Mouse (Mus musculus): ENCODE measurements around the gene Tent4b.

DNA sequence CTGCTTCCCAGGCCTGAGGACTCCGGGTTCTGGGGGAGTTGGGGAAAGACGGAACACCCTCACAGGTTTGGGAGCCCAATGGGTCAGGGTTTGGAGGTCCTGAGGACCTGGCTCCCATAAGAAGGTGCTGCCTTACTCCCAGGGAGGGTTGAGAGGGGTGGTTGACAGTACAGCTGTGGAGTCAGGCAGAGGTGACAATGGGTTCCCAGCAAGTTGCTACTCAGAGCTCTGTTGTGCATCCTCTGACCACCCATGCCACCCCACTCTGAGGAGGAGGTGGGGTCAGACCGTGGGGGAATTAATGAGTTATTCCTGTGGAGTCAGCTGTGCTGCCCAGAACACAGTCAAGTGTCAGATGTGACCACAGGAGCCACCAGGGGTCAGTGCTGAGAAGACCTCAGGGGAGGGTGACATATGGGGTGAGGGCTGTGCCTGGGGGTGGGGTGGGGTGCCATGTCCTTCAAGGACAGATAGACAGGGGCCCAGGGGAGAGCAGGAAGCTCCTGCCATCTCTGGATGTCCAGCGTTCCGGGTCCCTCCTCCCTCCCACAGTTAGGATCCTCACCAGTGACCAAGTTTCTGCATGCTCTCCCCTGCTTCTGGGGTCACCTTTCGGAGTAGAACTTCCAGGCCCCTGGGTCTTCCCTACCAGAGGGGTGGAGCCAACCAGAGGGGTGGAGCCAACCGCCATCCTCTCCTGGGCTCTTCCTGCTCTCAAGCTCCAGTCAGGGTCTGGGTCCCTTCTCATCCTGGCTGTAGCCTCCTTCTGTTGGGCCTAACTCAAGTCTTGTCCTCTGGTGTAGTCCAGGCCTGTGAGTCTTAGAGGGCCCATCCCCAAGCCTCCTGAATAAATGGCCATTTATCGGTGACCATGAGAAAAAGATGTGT lies 86.7 kb downstream of the Tent4b start:
- peak; percentile 45 for TF ChIP-seq CTCF (IDR thresholded peaks at IDR 0.05)
- no peak for TF ChIP-seq EP300 (IDR thresholded peaks at IDR 0.05)
